Mouse (Mus musculus) adrenal gland, adult (tissue): Measurements from ENCODE around the gene BC048671.

Source experiments
- DNase-seq, 2 experiments: peaks; one replicate each; pipeline ENCODE4 v3.0.0; 2022 to 2023; ENCODE audit warnings: low spot score in 1 of 2; ENCODE audit not compliant: inconsistent age in 2 of 2

The BC048671 gene

GRCm38 (mm10) chr6:90300919-90301318, at the start of gene BC048671:
TSS of gene BC048671 (plus strand) at chr6:90301219.
- DNase-seq: no peak

- DNase-seq: peak in 1 of 2 experiments; percentile 66
These were observed 12.8 kb upstream of the BC048671 start for GRCm38 (mm10) chr6:90288265-90288664.

GRCm38 (mm10) chr6:90306315-90306975, 5.4 kb downstream of the BC048671 start:
- no peak for DNase-seq

- no peak for DNase-seq
These were observed 8.1 kb downstream of the BC048671 start for GRCm38 (mm10) chr6:90308839-90309778.

- DNase-seq: no peak
These were observed 14.9 kb downstream of the BC048671 start for GRCm38 (mm10) chr6:90315961-90316360.

- no peak for DNase-seq
These were observed 16.7 kb downstream of the BC048671 start for GRCm38 (mm10) chr6:90317510-90318258.

GRCm38 (mm10) chr6:90319019-90319418, 18.0 kb downstream of the BC048671 start:
- no peak for DNase-seq

- no peak for DNase-seq
These were observed 18.6 kb downstream of the BC048671 start for GRCm38 (mm10) chr6:90319475-90320191.

GRCm38 (mm10) chr6:90320429-90320828, 19.4 kb downstream of the BC048671 start:
- DNase-seq: no peak

GRCm38 (mm10) chr6:90321811-90322210, 20.8 kb downstream of the BC048671 start:
- no peak for DNase-seq

GRCm38 (mm10) chr6:90324026-90324425, 23.0 kb downstream of the BC048671 start:
- DNase-seq: no peak

- DNase-seq: no peak
These were observed 23.4 kb downstream of the BC048671 start for GRCm38 (mm10) chr6:90324463-90324862.

GRCm38 (mm10) chr6:90324991-90325390, 24.0 kb downstream of the BC048671 start, which contains the start of gene Chst13:
TSS of gene Chst13 (minus strand) at chr6:90325185.
- peak; percentile 41 to 68 for DNase-seq

- DNase-seq: peak in 1 of 2 experiments; percentile 60
These were observed 26.7 kb downstream of the BC048671 start for GRCm38 (mm10) chr6:90327670-90328069.

GRCm38 (mm10) chr6:90329953-90330352, 28.9 kb downstream of the BC048671 start:
- DNase-seq: peak in 1 of 2 experiments; percentile 35

GRCm38 (mm10) chr6:90332561-90333425, 31.8 kb downstream of the BC048671 start, which contains the start of gene Uroc1:
TSS of gene Uroc1 (plus strand) at chr6:90333284.
- no peak for DNase-seq

GRCm38 (mm10) chr6:90334244-90334643, 33.2 kb downstream of the BC048671 start:
- DNase-seq: no peak

- no peak for DNase-seq
These were observed 41.3 kb downstream of the BC048671 start for GRCm38 (mm10) chr6:90342343-90342742.

- DNase-seq: no peak
These were observed 46.2 kb downstream of the BC048671 start for GRCm38 (mm10) chr6:90347183-90347582.
